Mouse (Mus musculus) midbrain, embryonic 10.5 days (tissue): ENCODE measurements at regions not wholly inside any gene's neighbourhood (a gene's known extent, or its start where the extent isn't known, plus 50 kb on each side); places are given as distances from the start of the nearest gene placed in this dataset.

Experiments used
- DNase-seq: peaks from one replicate; pipeline ENCODE4 v3.0.0-alpha.2; 2017; ENCODE audit warnings: low spot score
- H3K27ac ChIP-seq: fragments of 300-500 bp; sonication (generic); replicated peaks from 2 replicates; pipeline ENCODE4 v1.5.1; 2016; ENCODE audit warnings: mild to moderate bottlenecking
- H3K27me3 ChIP-seq: fragments of 300-500 bp; sonication (generic); 2 replicates; pipeline ENCODE4 v1.6.1; 2016; ENCODE audit warnings: low read depth, mild to moderate bottlenecking; ENCODE audit not compliant: poor library complexity, severe bottlenecking
- H3K36me3 ChIP-seq: fragments of 300-500 bp; sonication (generic); 2 replicates; pipeline ENCODE4 v1.6.1; 2016; ENCODE audit warnings: mild to moderate bottlenecking, moderate library complexity
- H3K4me1 ChIP-seq: fragments of 300-500 bp; sonication (generic); 2 replicates; pipeline ENCODE4 v1.6.1; 2016
- H3K4me3 ChIP-seq: fragments of 300-500 bp; sonication (generic); 2 replicates; pipeline ENCODE4 v1.5.1; 2016; ENCODE audit warnings: mild to moderate bottlenecking, moderate library complexity
- H3K9me3 ChIP-seq: fragments of 300-500 bp; sonication (generic); replicated peaks from 2 replicates; pipeline ENCODE4 v1.6.1; 2016; ENCODE audit warnings: mild to moderate bottlenecking
- WGBS: fragments of 180-500 bp; shearing (Covaris S2); methylation state at CpG from one replicate; pipeline ENCODE4 v1.1.7; 2016; 5-methylcytosine and 5-hydroxymethylcytosine counted together

DNA sequence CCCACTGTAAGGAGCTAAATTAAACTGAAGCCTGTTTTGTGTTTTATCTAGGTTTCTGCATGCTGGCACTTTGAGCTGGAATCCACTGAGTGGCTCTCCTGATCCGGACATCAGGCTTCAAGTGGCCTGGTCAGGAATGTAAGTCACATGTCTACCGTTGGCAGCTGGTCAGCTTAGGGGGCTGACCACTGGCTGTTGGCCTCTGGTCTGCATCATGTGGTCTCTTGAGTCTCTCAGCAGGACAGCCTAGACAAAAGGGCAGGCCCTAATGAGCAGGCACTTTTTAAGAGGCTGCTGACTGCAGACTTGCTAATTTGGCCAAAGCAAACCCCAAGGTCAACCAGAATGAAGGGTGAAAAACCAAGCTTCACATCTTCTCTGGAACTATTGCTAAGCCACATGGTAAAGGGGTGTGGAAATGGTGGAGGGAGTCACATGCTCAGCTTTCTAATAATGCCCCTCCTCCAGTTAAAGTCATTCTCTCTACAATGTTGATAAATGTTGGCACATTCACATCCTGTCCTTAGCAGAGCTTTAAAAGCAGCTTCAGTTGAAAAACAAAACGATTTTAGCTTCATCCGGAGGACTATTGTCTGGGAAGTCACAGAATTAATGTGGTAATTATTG lies 493.1 kb downstream of the Slc4a3 start:
- H3K36me3 ChIP-seq: no peaks in the 10 kb centered on the region
- no peak overlapping the region for H3K27ac ChIP-seq
- H3K4me1 ChIP-seq: peaks cover 22% of the 10 kb centered on the region
- no peaks in the 10 kb centered on the region for H3K27me3 ChIP-seq
- no peak overlapping the region for H3K4me3 ChIP-seq
- DNase-seq: no peak
- 75% methylated on average over 4 of the region's 4 CpGs for WGBS
- H3K9me3 ChIP-seq: no peaks in the 10 kb centered on the region

DNA sequence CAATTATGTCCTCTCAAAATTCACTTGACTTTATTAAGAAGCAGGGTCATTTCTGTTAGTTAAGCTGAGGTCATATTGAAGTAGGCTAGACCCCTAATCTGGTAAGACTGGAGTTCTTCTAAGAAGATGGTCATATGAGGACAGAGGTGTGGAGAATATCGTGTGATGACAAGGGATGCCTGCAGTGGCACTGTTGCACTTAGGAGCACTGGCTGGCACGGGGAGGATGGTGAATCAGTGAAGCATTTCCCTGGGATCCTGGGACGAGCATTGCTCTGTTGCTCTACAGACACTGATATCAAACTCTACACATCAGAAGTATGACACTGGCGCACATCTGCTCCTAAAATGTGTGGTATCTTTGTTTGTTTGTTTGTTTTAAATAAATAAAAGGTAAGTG lies 493.6 kb downstream of the Slc4a3 start:
- 87% methylated on average over 4 of the region's 4 CpGs for WGBS
- Histone ChIP-seq H3K36me3 (no peaks in the 10 kb centered on the region), H3K4me3 (no peak overlapping the region), H3K27ac (no peak overlapping the region), H3K9me3 (no peaks in the 10 kb centered on the region), H3K4me1 (peaks cover 22% of the 10 kb centered on the region), H3K27me3 (no peaks in the 10 kb centered on the region)
- DNase-seq: no peak

DNA sequence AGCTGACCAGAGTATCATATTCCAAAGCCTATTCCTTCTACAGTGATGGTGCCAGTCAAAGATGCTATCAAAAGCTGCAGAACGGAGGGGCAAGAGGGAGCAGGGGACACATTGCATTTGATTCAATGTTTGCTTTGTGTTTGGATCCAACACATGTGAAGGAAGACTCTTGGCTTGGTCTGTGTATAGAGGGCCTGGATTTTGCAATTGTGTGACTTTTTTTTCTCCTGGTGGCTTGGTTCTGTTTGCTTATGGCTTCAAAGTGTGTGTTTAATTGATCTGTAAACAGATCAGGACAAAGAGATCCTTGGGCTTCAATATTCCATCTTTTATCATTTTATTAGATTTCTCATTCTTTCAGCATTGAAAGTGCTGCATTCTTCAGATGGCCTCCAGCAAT lies 504.2 kb downstream of the Slc4a3 start:
- Histone ChIP-seq H3K36me3 (no peaks in the 10 kb centered on the region), H3K4me1 (peaks cover 13% of the 10 kb centered on the region), H3K27ac (no peak overlapping the region), H3K27me3 (0 out of 2 replicates have a peak, but pooled peaks cover 6% of the 10 kb centered on the region), H3K9me3 (no peaks in the 10 kb centered on the region), H3K4me3 (no peak overlapping the region)
- WGBS: 73% methylated on average over 1 of the region's 1 CpGs
- no peak for DNase-seq

DNA sequence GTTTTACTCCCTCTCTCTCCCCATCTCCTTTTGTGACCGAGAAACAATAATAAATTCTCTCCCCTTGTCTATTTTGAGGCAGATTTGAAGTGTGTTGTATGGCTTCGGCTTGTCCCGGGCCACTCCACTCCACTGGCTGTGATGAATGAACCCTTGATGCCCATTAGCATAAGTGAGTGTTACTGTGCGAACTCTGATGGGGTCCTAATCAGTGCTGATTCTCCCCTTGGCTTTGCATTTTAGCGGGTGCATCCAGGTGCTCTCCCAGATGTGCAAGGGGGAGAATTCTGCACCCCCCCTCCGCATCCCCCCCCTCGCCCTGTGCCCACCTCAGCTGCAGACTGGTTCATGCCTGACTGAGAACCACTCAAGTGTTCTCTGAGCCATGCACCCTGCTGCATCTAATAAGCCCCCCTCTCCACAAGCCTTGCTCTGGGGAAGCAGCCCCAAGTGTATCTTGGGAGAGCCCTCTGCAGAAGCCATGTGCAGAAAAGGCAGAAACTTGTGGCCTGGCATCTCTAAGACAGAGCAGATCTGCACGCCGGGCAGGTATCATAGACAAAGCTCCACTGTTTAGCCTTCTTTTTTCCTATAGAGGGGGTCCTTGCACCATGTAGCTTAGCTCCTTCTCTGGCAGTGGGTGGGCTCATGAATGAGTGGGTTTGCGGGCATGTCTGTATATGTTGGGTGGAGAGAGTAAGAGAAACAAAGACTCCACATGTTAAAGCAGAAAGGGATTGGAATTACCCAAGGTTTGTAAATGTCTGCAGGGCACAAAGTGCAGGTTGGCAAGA lies 507.5 kb downstream of the Slc4a3 start:
- Histone ChIP-seq H3K36me3 (no peaks in the 10 kb centered on the region), H3K9me3 (no peaks in the 10 kb centered on the region), H3K4me3 (no peak overlapping the region), H3K27ac (0 out of 2 replicates have a peak overlapping the region, but pooled peaks have one; percentile 24), H3K27me3 (0 out of 2 replicates have a peak, but pooled peaks cover 6% of the 10 kb centered on the region), H3K4me1 (peaks cover 13% of the 10 kb centered on the region)
- WGBS: 53% methylated on average over 10 of the region's 10 CpGs
- no peak for DNase-seq

DNA sequence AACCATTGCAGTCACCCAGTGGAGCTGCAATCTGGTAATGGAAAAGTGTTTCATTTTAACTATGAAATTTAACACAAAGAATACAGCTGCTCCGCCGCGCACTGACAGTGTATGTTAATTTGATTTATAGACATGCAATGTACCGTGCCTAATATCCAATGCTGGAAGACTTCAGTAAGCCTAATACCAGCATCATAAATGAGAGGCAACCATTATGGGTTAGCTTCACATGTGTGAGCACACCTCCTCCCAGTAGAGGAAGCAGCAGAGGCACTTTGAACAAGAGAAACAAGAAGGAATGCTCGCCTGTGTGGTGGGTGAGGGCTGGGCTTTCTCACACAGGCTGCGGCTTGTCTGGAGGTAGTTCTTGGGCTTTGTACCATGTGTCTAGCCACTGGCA lies 519.7 kb downstream of the Slc4a3 start:
- Histone ChIP-seq H3K4me1 (0 out of 2 replicates have a peak, but pooled peaks cover 2% of the 10 kb centered on the region), H3K9me3 (no peaks in the 10 kb centered on the region), H3K4me3 (no peak overlapping the region), H3K36me3 (no peaks in the 10 kb centered on the region), H3K27me3 (no peaks in the 10 kb centered on the region), H3K27ac (no peak overlapping the region)
- no peak for DNase-seq
- 92% methylated on average over 6 of the region's 6 CpGs for WGBS

DNA sequence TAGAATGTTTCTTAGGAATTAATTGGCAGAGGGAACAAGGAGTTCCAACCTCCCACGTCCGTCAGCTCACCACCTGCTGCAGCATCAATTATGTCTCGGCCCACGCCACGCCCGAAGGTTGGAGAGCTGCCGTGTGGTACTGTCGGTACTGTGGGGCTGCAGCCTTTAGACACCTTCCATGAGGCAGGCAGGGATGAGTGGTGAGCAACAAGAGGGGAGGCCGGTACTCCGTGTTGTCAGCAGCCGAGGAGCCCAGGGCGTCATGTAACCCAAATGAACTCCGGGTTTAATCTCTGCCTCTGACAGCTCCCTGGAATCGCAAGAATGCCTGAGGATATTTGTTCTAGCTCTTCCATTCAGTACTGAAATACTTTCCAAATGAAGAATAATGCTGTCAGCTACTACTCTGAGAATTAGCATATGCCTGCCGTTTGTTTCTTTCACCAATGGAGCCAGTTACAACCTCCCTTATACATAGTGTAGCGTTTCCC lies 524.8 kb downstream of the Slc4a3 start:
- 85% methylated on average over 16 of the region's 16 CpGs for WGBS
- Histone ChIP-seq H3K4me1 (peaks cover 14% of the 10 kb centered on the region), H3K9me3 (no peaks in the 10 kb centered on the region), H3K36me3 (no peaks in the 10 kb centered on the region), H3K27me3 (no peaks in the 10 kb centered on the region), H3K27ac (no peak overlapping the region), H3K4me3 (no peak overlapping the region)
- no peak for DNase-seq

DNA sequence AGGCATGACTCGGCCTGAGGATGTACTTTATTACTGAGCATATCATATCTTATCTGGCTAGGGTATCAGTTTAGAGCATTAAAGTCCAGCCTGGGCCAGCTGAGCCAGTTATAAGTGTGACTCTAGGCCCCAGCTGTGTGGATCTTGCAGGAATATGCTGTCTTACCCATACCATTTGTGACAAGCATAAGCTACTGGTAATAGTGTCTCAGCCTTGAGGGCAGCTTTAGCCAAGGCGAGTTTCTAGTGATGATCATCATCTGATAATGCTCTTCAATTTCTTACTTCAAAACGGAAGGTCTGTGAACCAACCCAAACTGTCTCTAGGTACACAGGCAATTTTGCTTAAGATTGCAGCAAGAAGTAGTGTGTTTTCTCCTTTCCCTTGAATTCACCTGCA lies 529.1 kb downstream of the Slc4a3 start:
- H3K27ac ChIP-seq: no peak overlapping the region
- H3K27me3 ChIP-seq: no peaks in the 10 kb centered on the region
- WGBS: 81% methylated on average over 3 of the region's 3 CpGs
- no peak overlapping the region for H3K4me3 ChIP-seq
- no peaks in the 10 kb centered on the region for H3K9me3 ChIP-seq
- peaks cover 22% of the 10 kb centered on the region for H3K4me1 ChIP-seq
- no peaks in the 10 kb centered on the region for H3K36me3 ChIP-seq
- no peak for DNase-seq

DNA sequence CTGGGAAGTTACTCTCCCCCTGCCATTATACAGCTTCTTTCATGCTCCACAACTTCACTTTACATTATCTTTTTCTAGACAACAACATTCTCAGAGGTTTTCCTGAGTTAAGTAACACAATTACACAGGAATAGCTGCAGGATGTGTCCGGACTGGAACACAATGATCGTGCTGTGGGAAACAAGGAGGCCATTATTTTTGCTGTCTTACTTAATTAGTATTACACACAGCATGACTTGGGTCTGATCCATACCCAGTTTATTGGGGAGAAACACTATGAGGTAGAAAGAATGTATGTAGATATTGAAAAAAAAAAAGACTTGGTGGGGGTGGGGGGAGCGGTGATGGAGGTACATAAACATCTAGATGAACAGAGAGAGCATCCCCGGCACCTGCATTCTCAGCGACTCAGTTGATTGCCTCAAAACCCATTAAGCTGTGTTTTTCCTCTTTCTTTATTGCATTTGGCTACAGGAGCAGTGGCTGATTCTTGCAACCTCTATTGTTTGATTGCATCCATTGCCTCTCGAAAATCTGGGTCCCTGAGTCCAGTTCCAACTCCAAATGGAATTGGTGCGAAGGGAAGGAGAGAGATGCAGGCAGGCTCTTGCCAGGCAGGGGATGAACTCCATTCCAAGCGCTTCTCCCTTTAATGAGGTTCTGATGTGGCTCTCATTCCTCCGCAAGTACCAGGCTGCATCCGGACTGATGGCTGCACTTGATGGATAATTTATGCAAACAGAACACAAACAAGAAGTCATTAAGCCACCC lies 529.8 kb downstream of the Slc4a3 start:
- no peak overlapping the region for H3K27ac ChIP-seq
- WGBS: 52% methylated on average over 10 of the region's 10 CpGs
- no peak for DNase-seq
- no peaks in the 10 kb centered on the region for H3K36me3 ChIP-seq
- no peaks in the 10 kb centered on the region for H3K9me3 ChIP-seq
- no peaks in the 10 kb centered on the region for H3K27me3 ChIP-seq
- H3K4me3 ChIP-seq: no peak overlapping the region
- peaks cover 20% of the 10 kb centered on the region for H3K4me1 ChIP-seq

DNA sequence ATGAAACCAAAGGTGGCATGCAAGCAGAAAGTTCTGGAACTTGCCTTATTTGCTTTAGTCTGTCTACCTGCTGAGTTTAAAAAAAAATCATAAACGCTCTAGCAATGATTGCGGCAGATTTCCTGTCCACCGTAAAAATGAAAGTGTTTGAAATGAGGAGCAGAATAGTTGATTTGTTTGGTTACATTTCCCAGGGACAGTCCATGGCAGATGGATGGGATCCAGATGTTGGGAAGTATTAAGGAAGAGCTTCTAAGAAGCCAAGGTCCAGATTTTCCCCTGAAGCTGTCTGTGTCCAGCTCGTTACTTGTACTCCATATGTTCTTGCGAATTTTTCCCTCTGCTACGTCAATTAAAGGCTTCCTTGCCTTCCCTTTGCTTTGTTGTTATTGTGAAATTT lies 534.2 kb downstream of the Slc4a3 start:
- Histone ChIP-seq H3K4me3 (no peak overlapping the region), H3K27me3 (no peaks in the 10 kb centered on the region; the same call in 1 of the 2 replicates), H3K9me3 (no peaks in the 10 kb centered on the region), H3K36me3 (no peaks in the 10 kb centered on the region), H3K27ac (no peak overlapping the region), H3K4me1 (peaks cover 26% of the 10 kb centered on the region)
- no peak for DNase-seq
- 85% methylated on average over 6 of the region's 6 CpGs for WGBS

DNA sequence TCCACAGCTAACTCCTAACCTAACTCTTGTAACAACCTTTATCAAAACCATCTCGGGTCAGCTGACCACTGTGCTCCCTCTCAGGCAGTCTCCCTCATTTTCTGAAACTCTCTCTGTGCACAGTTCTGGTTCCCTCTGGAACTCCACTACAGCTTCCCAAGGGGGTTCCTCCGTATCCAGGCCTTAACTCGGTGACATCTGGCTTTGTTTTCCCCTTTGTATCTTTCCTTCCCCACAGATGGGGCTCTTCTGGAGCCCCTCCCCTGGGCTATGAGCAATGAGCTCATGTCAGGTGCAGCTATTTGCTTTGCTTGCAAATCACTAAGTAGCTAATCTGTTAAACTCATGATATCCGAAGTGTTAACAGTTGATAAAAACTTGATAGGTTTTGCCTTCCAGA lies 535.6 kb downstream of the Slc4a3 start:
- WGBS: 56% methylated on average over 4 of the region's 4 CpGs
- Histone ChIP-seq H3K4me1 (peaks cover 16% of the 10 kb centered on the region), H3K27ac (no peak overlapping the region), H3K27me3 (no peaks in the 10 kb centered on the region; the same call in 1 of the 2 replicates), H3K36me3 (no peaks in the 10 kb centered on the region), H3K9me3 (no peaks in the 10 kb centered on the region), H3K4me3 (no peak overlapping the region)
- DNase-seq: no peak

DNA sequence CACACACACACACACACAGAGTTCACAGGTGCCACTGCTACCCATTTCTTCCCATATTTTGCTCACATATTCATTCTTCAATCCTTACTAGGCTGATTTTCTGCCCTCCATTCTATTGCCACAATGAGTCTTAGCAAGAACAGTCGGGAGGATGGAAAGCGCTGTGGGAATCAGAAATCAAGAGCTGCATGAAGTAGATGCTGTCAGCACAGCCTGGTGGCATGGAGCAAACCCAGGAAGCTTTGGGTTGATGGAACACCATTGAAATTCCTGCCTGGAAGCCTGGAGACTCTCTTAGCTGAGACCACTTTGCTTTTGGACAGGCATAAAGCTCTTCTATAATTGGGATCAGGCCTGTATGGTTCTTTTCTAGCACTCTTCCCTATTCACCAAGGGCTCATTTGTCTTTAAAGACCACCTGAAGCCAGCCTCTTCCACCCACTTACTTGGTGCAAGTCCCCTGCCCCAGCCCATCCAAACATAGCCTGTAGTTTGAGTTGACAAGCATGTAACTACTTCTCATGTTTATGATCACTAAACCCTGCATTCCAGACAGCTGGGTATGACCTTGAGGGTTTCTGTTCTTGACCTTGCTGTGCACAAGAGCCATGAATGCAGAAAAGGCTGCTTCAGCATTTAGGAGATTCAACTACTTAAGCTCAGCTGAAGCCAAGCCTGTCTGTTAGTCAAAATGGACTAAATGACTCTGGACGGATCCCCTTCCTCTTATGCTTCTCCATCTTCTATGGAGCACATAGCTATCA lies 537.4 kb downstream of the Slc4a3 start:
- H3K27ac ChIP-seq: no peak overlapping the region
- 93% methylated on average over 3 of the region's 3 CpGs for WGBS
- no peaks in the 10 kb centered on the region for H3K9me3 ChIP-seq
- DNase-seq: no peak
- no peak overlapping the region for H3K4me3 ChIP-seq
- H3K36me3 ChIP-seq: no peaks in the 10 kb centered on the region
- H3K27me3 ChIP-seq: no peaks in the 10 kb centered on the region; the same call in 1 of the 2 replicates
- H3K4me1 ChIP-seq: peaks cover 12% of the 10 kb centered on the region

DNA sequence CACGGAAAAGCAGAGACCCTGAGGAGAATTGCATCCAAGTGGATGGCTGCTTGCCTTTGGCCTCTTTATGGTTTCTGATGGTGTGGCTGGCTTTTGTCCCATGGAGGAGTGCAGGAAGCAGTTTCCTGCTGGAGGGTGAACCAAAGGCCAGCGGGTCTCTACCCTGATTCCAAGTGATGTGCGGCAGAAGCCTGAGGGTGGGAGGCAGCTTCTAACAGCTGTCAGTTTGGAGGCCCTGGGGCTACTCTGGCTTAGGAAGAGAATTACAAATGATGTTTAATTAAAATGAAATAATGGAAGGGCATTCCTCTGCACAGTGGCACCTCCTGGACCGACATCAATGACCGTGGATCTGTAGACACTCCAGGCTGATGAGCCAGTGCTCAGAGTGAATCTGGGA lies 545.0 kb downstream of the Slc4a3 start:
- no peak overlapping the region for H3K4me3 ChIP-seq
- 72% methylated on average over 5 of the region's 5 CpGs for WGBS
- DNase-seq: no peak
- 0 out of 2 replicates have a peak, but pooled peaks cover 5% of the 10 kb centered on the region for H3K27me3 ChIP-seq
- peaks cover 7% of the 10 kb centered on the region for H3K4me1 ChIP-seq
- H3K27ac ChIP-seq: no peak overlapping the region
- no peaks in the 10 kb centered on the region for H3K9me3 ChIP-seq
- no peaks in the 10 kb centered on the region for H3K36me3 ChIP-seq
